Mouse (Mus musculus) thymus, adult 2 months (tissue): ENCODE results near the gene Fam155a. TPM values are rescaled to one million over a fixed set of nuclear protein-coding genes. Genes with fewer than 3 reads are reported as not detected.

Experiments
- DNase-seq: peaks from one replicate; pipeline ENCODE4 v3.0.0; 2021
- H3K27ac ChIP-seq: fragments of 200-500 bp; 2 replicates; pipeline ENCODE4 v1.5.1; 2012; ENCODE audit warnings: low read length, control low read depth; ENCODE audit not compliant: control insufficient read depth, insufficient read depth
- H3K27me3 ChIP-seq: fragments of 200-500 bp; 2 replicates; pipeline ENCODE4 v1.6.1; 2012; ENCODE audit warnings: mild to moderate bottlenecking, low read length, moderate library complexity, mixed read lengths; ENCODE audit not compliant: control insufficient read depth, insufficient read depth
- H3K36me3 ChIP-seq: fragments of 200-500 bp; 2 replicates; pipeline ENCODE4 v1.6.1; 2012; ENCODE audit warnings: mild to moderate bottlenecking, low read length, moderate library complexity; ENCODE audit not compliant: control insufficient read depth, insufficient read depth
- H3K4me1 ChIP-seq: fragments of 200-500 bp; replicated peaks from 2 replicates; pipeline ENCODE4 v1.6.1; 2012; ENCODE audit warnings: low read length; ENCODE audit not compliant: control insufficient read depth, insufficient read depth
- H3K4me3 ChIP-seq: fragments of 200-500 bp; 2 replicates; pipeline ENCODE4 v1.5.1; 2012; ENCODE audit warnings: mild to moderate bottlenecking, low read length, control low read depth, moderate library complexity; ENCODE audit not compliant: control insufficient read depth, insufficient read depth
- CTCF ChIP-seq: fragments of 200-500 bp; IDR thresholded peaks from 2 replicates; pipeline ENCODE4 v1.5.1; 2012; ENCODE audit warnings: mild to moderate bottlenecking, control low read depth, low read length, moderate library complexity, borderline replicate concordance; ENCODE audit not compliant: control insufficient read depth, poor library complexity, insufficient read depth; ENCODE audit errors: extremely low read depth
- POLR2A ChIP-seq: fragments of 200-500 bp; IDR thresholded peaks from 2 replicates; pipeline ENCODE4 v1.6.1; 2012; ENCODE audit warnings: mild to moderate bottlenecking, low read length, control low read depth, moderate library complexity; ENCODE audit not compliant: control insufficient read depth, poor library complexity, insufficient read depth; ENCODE audit errors: extremely low read depth
- WGBS: fragments of 180-500 bp; shearing (Covaris S2); methylation state at CpG from one replicate; pipeline ENCODE4 v1.1.7; 2018; 5-methylcytosine and 5-hydroxymethylcytosine counted together
- polyA plus RNA-seq: library from polyadenylated mRNA; depleted of rRNA; stranded (reverse); fragments of >200 nt; gene quantifications from 2 replicates; pipeline ENCODE4 v1.2.3, GENCODE M21; 2012

Fam155a gene
- polyA plus RNA-seq, 1 experiment = 0.09 TPM

GRCm38 (mm10) chr8:9264378-9264777 lies 506.6 kb downstream of the Fam155a start:
- Histone ChIP-seq H3K27me3 (no peaks in the 10 kb centered on the region), H3K4me3 (no peak overlapping the region), H3K27ac (no peak overlapping the region; the same call in 1 of the 2 replicates), H3K36me3 (no peaks in the 10 kb centered on the region), H3K4me1 (no peaks in the 10 kb centered on the region)
- TF ChIP-seq CTCF = no peak
- no peak for TF ChIP-seq POLR2A
- 92% methylated on average over 8 of the region's 8 CpGs for WGBS
- DNase-seq = no peak

- Histone ChIP-seq H3K27ac (no peak overlapping the region), H3K4me1 (no peaks in the 10 kb centered on the region), H3K4me3 (no peak overlapping the region), H3K27me3 (no peaks in the 10 kb centered on the region), H3K36me3 (no peaks in the 10 kb centered on the region)
- TF ChIP-seq CTCF (no peak), POLR2A (no peak)
- DNase-seq = no peak
- 72% methylated on average over 8 of the region's 8 CpGs for WGBS
These were observed 509.4 kb downstream of the Fam155a start for GRCm38 (mm10) chr8:9261527-9261926.

DNA sequence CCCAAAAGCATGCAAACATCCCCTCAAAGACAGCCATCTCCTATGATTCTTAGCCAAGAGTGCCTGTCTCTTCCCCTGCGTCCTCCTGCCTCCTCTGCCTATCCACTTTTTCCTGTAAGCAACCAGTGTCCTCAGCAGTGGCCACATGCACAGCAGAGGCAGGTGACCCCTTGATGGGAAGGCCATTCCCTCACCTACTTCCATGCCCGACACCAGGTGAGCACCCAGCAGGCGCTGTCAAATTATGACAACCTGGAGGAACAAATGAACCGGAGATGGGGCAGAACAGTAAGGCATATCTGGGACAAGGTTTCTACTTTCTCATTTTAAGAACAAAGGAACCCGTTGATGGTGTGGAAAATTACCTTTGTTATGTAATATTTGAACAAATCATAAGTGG lies 515.6 kb downstream of the Fam155a start:
- Histone ChIP-seq H3K4me1 (no peaks in the 10 kb centered on the region), H3K27ac (no peak overlapping the region), H3K27me3 (no peaks in the 10 kb centered on the region), H3K36me3 (no peaks in the 10 kb centered on the region), H3K4me3 (no peak overlapping the region)
- 95% methylated on average over 5 of the region's 5 CpGs for WGBS
- no peak for TF ChIP-seq CTCF
- no peak for DNase-seq

DNA sequence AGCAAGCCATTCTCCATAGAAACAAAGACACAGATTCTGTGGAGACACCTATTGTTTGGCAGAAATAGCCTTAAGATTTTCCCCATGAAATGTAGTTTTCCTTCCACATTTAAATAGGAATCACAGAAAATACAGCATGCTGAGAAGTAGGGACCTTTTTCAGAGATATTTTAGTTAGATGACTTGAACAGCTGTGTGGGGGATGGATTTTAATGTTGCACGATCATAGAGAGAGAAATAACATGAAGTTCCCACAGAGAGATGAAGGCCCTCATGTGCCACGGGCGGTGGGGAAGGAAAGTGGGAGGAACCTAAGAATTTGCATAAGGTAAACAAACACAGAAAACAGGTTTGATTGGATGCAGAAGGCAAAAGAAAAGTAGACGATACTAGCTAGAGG lies 518.0 kb downstream of the Fam155a start:
- Histone ChIP-seq H3K27ac (no peak overlapping the region), H3K27me3 (no peaks in the 10 kb centered on the region), H3K36me3 (no peaks in the 10 kb centered on the region), H3K4me1 (no peaks in the 10 kb centered on the region), H3K4me3 (no peak overlapping the region)
- WGBS = 87% methylated on average over 4 of the region's 4 CpGs
- no peak for TF ChIP-seq POLR2A
- TF ChIP-seq CTCF = no peak
- no peak for DNase-seq

DNA sequence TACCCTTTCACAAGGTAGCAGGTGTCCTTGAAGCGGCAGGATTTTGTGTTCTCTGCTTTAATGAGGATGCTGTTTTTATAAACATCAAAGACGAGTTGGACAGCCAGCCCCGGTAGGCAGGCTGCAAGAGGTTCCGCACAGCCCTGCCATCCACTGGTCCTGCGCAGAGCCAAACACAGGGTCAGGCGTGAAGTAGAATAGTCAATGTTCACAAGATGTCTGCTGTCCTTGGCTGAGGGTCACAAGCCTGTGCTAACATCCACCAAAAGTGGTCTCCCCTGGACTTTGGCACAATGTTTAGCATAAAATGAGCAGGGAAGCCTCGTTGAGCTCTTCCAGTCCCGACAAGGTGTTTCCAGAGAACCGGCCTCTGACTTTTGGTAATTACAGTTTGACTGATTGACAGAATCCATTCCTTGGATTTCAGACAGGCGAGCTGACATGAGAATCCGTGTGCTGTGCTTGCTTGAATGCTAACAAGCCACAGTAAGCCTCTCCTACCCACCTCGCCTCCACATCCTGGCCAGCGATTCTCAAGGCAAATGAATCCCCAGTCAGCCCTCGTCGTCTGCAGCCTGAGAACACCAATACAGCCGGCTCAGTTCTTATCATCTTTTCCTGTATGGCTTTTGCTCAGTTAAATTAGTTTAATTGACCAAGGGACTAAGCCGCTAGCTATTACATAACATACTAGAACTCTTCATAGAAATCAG lies 522.7 kb downstream of the Fam155a start:
- H3K27ac ChIP-seq = no peak overlapping the region
- no peaks in the 10 kb centered on the region for H3K27me3 ChIP-seq
- 87% methylated on average over 17 of the region's 17 CpGs for WGBS
- H3K4me1 ChIP-seq = no peaks in the 10 kb centered on the region
- no peaks in the 10 kb centered on the region for H3K36me3 ChIP-seq
- H3K4me3 ChIP-seq = no peak overlapping the region
- no peak for DNase-seq
- TF ChIP-seq CTCF (no peak), POLR2A (no peak)

- Histone ChIP-seq H3K4me3 (no peak overlapping the region), H3K27ac (no peak overlapping the region), H3K27me3 (no peaks in the 10 kb centered on the region), H3K4me1 (no peaks in the 10 kb centered on the region), H3K36me3 (no peaks in the 10 kb centered on the region)
- WGBS = 82% methylated on average over 5 of the region's 5 CpGs
- no peak for DNase-seq
- no peak for TF ChIP-seq CTCF
- no peak for TF ChIP-seq POLR2A
These were observed 525.0 kb downstream of the Fam155a start for GRCm38 (mm10) chr8:9245994-9246393.

- no peak overlapping the region for H3K27ac ChIP-seq
- H3K36me3 ChIP-seq = no peaks in the 10 kb centered on the region
- TF ChIP-seq CTCF = no peak
- TF ChIP-seq POLR2A = no peak
- H3K4me3 ChIP-seq = no peak overlapping the region
- no peaks in the 10 kb centered on the region for H3K4me1 ChIP-seq
- no peak for DNase-seq
- no peaks in the 10 kb centered on the region for H3K27me3 ChIP-seq
- 70% methylated on average over 5 of the region's 5 CpGs for WGBS
These were observed 530.0 kb downstream of the Fam155a start for GRCm38 (mm10) chr8:9240996-9241395.
